ENCODE assay signal across 9 mouse cellular contexts in the genomic region with DNA sequence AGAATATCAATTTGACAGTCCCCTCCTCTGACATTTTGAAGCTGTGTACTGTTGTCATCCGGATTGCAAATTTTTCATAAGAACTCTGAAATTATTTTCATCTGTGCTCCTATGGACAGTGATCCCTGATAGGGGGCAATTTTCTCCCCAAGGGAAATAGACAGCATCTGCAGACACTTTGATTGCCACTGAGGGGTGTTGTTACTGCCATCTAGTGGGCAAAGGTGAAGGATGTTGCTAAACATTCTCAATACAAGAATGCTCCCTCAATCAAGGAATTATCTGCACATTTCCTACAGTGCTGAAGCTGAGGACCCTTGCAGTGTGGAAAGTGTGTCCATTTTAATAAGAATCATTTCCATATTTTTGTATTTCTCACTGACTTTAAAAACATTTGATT.
DNase-seq lines count a peak whose midpoint lies in the region; ATAC-seq lines count a peak whose summit lies in the region.
"Had no signal": no experiment of that assay in that cellular context is flagged by ENCODE, and none has a peak within 500 bp of the region (broad histone marks: within the 10 kb centered on the region; RNA-seq: fewer than 3 reads in every experiment).

No protein-coding gene starts in this region.

- no peak overlapping the region for H3K4me3 ChIP-seq in midbrain, embryonic 14.5 days (replicated peaks; ENCODE audit: low read depth, low read length)
- H3K4me3 ChIP-seq: limb, embryonic 13.5 days had no signal

- no peak overlapping the region for H3K4me2 ChIP-seq in midbrain, embryonic 14.5 days (ENCODE audit: low read length)
- H3K4me2 ChIP-seq: limb, embryonic 13.5 days had no signal

- no peak overlapping the region for H3K9ac ChIP-seq in midbrain, embryonic 14.5 days (replicated peaks; ENCODE audit: low read length)
- H3K9ac ChIP-seq: limb, embryonic 13.5 days had no signal

- intact Hi-C loops in gastrocnemius, postnatal 14 days (cut with DNase I; ENCODE audit: low total_unique reads) = no loop called here

- 14% methylated on average over 1 of the region's 1 CpGs for WGBS in midbrain, embryonic 14.5 days

- H3K9me3 ChIP-seq in midbrain, embryonic 14.5 days (ENCODE audit: control insufficient read depth, low read length) = no peaks in the 10 kb centered on the region

- ATAC-seq in midbrain, embryonic 14.5 days (ENCODE audit: low FRiP score, low TSS enrichment) = peak; percentile 71; the same call in 1 of the 2 replicates

- H3K36me3 ChIP-seq in midbrain, embryonic 14.5 days (ENCODE audit: control insufficient read depth, insufficient read depth, low read length) = no peaks in the 10 kb centered on the region
- H3K36me3 ChIP-seq: limb, embryonic 13.5 days had no signal

- no peak overlapping the region for H3K27ac ChIP-seq in midbrain, embryonic 14.5 days (replicated peaks; ENCODE audit: low read depth, low read length)
- H3K27ac ChIP-seq: limb, embryonic 13.5 days had no signal

- peak; percentile 14 for DNase-seq in gastrocnemius, postnatal 10 days
- no peak for DNase-seq in gastrocnemius, postnatal 14 days
- DNase-seq in CD4-positive helper T cell, adult 2 months (ENCODE audit: low read depth, low spot score) = peak; percentile 50
- peak; percentile 14 for DNase-seq in brain, embryonic 18.5 days (ENCODE audit: low read depth, low spot score)
- DNase-seq in frontal cortex, adult 2 months (ENCODE audit: extremely low spot score in 1 of 2, low spot score in 1 of 2) = peak; percentile 9 to 78
- DNase-seq in layer of hippocampus, adult 9-11 months = peak; percentile 27
- peak; percentile 88 for DNase-seq in midbrain, embryonic 14.5 days
- peak; percentile 4 for DNase-seq in testis, postnatal 14 days (ENCODE audit: low spot score)

- H3K27me3 ChIP-seq in midbrain, embryonic 14.5 days (ENCODE audit: control insufficient read depth, insufficient read depth, low read length) = no peaks in the 10 kb centered on the region
- H3K27me3 ChIP-seq: limb, embryonic 13.5 days had no signal

- H3K4me1 ChIP-seq in midbrain, embryonic 14.5 days (ENCODE audit: control insufficient read depth, insufficient read depth, low read length) = no peaks in the 10 kb centered on the region
- H3K4me1 ChIP-seq: limb, embryonic 13.5 days had no signal
